Mouse (Mus musculus): Measurements from ENCODE around the gene Fgfr2. TPM values are rescaled to one million over a fixed set of nuclear protein-coding genes. Genes with fewer than 3 reads are reported as not detected.
A peak's percentile ranks its signal among the peaks of the same experiment; 100 is the strongest.

Fgfr2 gene
- polyA plus RNA-seq, 1 experiment = 14.8 TPM

DNA sequence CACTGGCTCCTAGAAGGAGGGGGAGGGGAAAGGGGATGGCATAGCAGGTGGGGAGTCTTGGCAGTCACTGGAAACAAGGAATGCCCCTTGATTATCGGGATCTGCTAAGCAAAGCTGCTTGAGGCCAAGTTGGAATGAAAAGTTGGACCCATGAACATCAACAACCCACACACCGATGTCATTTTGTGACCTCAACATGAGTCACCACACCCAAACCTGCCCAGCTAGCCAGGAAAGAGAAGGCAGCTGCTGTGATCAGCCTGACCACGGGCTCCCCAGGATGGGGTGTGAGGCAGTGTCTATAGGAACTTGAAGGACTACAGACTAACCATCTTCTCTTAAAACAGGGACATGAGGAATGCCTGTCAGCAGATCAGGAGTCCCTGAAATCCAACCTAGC, 37.7 kb downstream of the Fgfr2 start:
- WGBS = 69% methylated on average over 3 of the region's 3 CpGs
- Histone ChIP-seq H3K4me1 (ENCODE audit: control insufficient read depth, insufficient read depth, low read length) (peaks cover 27% of the 10 kb centered on the region), H3K4me3 (ENCODE audit: insufficient read depth, low read depth, low read length) (no peak overlapping the region), H3K36me3 (ENCODE audit: control insufficient read depth, insufficient read depth, low read length) (no peaks in the 10 kb centered on the region), H3K27me3 (replicated peaks; ENCODE audit: control insufficient read depth, insufficient read depth, low read length) (no peaks in the 10 kb centered on the region), H3K27ac (ENCODE audit: insufficient read depth, low read depth, low read length) (no peak overlapping the region)
- TF ChIP-seq POLR2A (IDR thresholded peaks at IDR 0.05; ENCODE audit: low read depth, low read length) = no peak
- no peak for TF ChIP-seq CTCF (conservative IDR thresholded peaks at IDR 0.05; ENCODE audit: insufficient read depth, insufficient read length, low read depth, low read length)
- no peak for DNase-seq

DNA sequence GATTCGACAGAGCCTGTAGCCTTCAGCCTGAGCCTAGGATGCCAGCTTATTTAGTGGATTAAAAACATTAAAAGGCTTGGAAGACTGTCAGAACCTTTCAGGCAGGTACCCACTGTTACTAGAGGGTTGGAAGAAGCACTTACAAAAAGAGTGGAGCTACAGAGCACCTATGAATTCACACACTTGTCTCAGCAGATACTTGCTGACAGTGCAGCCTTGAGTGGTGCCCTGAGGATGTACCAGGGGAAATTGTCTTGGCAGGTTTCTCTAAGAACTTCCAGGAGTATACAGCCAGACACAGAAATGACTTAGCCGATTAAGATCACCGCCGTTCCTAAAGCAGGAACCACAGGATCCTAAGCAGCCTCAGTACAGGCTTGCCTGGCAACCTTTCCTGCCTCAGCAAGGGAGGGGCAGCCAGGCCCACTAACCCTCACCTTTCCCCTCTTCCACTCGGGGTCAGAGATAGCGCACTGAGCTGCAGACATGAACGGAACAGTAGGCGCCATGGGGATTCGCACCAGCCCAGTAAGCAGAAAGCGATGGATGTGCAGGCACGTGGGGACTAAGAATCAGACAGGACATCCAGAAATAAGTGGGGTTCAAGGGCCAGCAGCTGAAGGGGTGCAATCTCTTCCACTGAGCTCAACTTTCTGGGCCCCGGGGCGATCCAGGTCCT, 39.1 kb downstream of the Fgfr2 start:
- TF ChIP-seq POLR2A (IDR thresholded peaks at IDR 0.05; ENCODE audit: low read depth, low read length) (no peak), CTCF (conservative IDR thresholded peaks at IDR 0.05; ENCODE audit: insufficient read depth, insufficient read length, low read depth, low read length) (no peak)
- DNase-seq = no peak
- peaks cover 19% of the 10 kb centered on the region for H3K4me1 ChIP-seq (ENCODE audit: control insufficient read depth, insufficient read depth, low read length)
- 56% methylated on average over 13 of the region's 13 CpGs for WGBS
- H3K27me3 ChIP-seq (replicated peaks; ENCODE audit: control insufficient read depth, insufficient read depth, low read length) = no peaks in the 10 kb centered on the region
- no peak overlapping the region for H3K27ac ChIP-seq (ENCODE audit: insufficient read depth, low read depth, low read length)
- H3K4me3 ChIP-seq (ENCODE audit: insufficient read depth, low read depth, low read length) = no peak overlapping the region
- H3K36me3 ChIP-seq (ENCODE audit: control insufficient read depth, insufficient read depth, low read length) = no peaks in the 10 kb centered on the region

GRCm38 (mm10) chr7:133078929-133079328, 44.2 kb downstream of the Fgfr2 start:
- DNase-seq = no peak
- Histone ChIP-seq H3K27ac (ENCODE audit: insufficient read depth, low read depth, low read length) (no peak overlapping the region), H3K4me1 (ENCODE audit: control insufficient read depth, insufficient read depth, low read length) (peaks cover 23% of the 10 kb centered on the region), H3K36me3 (ENCODE audit: control insufficient read depth, insufficient read depth, low read length) (no peaks in the 10 kb centered on the region), H3K27me3 (replicated peaks; ENCODE audit: control insufficient read depth, insufficient read depth, low read length) (no peaks in the 10 kb centered on the region), H3K4me3 (ENCODE audit: insufficient read depth, low read depth, low read length) (no peak overlapping the region)
- 21% methylated on average over 1 of the region's 1 CpGs for WGBS
- TF ChIP-seq CTCF (conservative IDR thresholded peaks at IDR 0.05; ENCODE audit: insufficient read depth, insufficient read length, low read depth, low read length) (no peak), POLR2A (IDR thresholded peaks at IDR 0.05; ENCODE audit: low read depth, low read length) (no peak)

DNA sequence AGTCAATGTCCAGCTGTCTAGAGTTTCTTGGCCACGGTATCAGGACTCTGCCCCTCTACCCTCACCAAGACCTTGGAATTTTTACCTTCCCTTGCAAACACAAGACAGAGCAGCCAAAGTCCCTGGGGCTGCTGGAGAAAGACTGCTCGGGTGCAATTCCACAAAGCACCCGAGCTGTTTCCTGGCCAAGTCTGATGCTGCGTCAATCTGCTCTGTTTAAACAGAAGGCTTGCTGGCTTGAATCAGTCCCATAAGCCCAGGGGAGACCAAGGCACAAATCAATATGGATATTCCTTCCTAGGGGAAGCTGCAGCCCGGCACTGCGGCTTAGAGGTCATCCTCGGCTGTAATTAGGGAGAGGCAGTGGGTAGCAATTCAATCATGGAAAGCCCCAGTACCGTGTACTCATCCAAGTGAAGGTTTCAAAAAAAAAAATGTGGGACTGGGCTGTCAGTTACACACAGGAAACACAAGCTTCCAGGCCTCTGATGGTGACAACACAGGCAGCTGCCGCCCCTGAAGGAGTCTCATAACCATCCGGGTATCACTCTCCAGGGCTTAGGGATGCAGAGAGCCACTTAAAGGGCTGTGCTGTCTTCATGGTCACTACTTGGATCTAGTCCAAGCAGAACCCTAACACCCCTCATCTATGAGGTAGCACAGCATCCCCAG, 48.6 kb downstream of the Fgfr2 start:
- WGBS = 30% methylated on average over 10 of the region's 10 CpGs
- Histone ChIP-seq H3K27me3 (replicated peaks; ENCODE audit: control insufficient read depth, insufficient read depth, low read length) (no peaks in the 10 kb centered on the region), H3K36me3 (ENCODE audit: control insufficient read depth, insufficient read depth, low read length) (no peaks in the 10 kb centered on the region), H3K27ac (ENCODE audit: insufficient read depth, low read depth, low read length) (no peak overlapping the region), H3K4me3 (ENCODE audit: insufficient read depth, low read depth, low read length) (no peak overlapping the region), H3K4me1 (ENCODE audit: control insufficient read depth, insufficient read depth, low read length) (peaks cover 55% of the 10 kb centered on the region)
- DNase-seq = peak; percentile 78
- TF ChIP-seq POLR2A (IDR thresholded peaks at IDR 0.05; ENCODE audit: low read depth, low read length) = no peak

GRCm38 (mm10) chr7:133073147-133073651, 50.0 kb downstream of the Fgfr2 start:
- no peak overlapping the region for H3K4me3 ChIP-seq (ENCODE audit: insufficient read depth, low read depth, low read length)
- H3K27ac ChIP-seq (ENCODE audit: insufficient read depth, low read depth, low read length) = no peak overlapping the region
- TF ChIP-seq POLR2A (IDR thresholded peaks at IDR 0.05; ENCODE audit: low read depth, low read length) (no peak), CTCF (conservative IDR thresholded peaks at IDR 0.05; ENCODE audit: insufficient read depth, insufficient read length, low read depth, low read length) (no peak)
- WGBS = 43% methylated on average over 9 of the region's 9 CpGs
- H3K36me3 ChIP-seq (ENCODE audit: control insufficient read depth, insufficient read depth, low read length) = no peaks in the 10 kb centered on the region
- no peak for DNase-seq
- peaks cover 50% of the 10 kb centered on the region for H3K4me1 ChIP-seq (ENCODE audit: control insufficient read depth, insufficient read depth, low read length)
- no peaks in the 10 kb centered on the region for H3K27me3 ChIP-seq (replicated peaks; ENCODE audit: control insufficient read depth, insufficient read depth, low read length)

DNA sequence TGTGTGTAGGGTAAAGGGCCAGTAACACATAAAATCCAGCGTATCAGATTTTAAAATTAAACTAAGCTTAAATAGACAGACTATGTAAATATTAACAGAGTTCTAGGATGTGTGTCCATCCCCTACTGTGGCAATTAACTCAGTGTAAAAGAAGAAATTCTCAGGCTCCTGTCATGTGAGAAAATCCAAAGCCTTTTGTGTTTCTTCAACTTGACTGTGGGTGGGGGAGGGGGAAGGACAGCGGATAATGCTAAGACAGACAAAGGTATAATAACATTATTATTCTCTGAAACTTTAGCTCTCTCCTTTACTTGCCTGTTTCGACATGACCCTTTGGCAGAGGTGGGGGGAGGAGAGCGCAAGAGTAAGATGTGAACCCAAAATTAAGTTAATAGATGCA, 50.6 kb downstream of the Fgfr2 start:
- Histone ChIP-seq H3K27ac (ENCODE audit: insufficient read depth, low read depth, low read length) (no peak overlapping the region), H3K4me1 (ENCODE audit: control insufficient read depth, insufficient read depth, low read length) (peaks cover 56% of the 10 kb centered on the region), H3K27me3 (replicated peaks; ENCODE audit: control insufficient read depth, insufficient read depth, low read length) (no peaks in the 10 kb centered on the region), H3K36me3 (ENCODE audit: control insufficient read depth, insufficient read depth, low read length) (no peaks in the 10 kb centered on the region), H3K4me3 (ENCODE audit: insufficient read depth, low read depth, low read length) (no peak overlapping the region)
- DNase-seq = peak; percentile 63
- WGBS = 56% methylated on average over 4 of the region's 4 CpGs
- TF ChIP-seq POLR2A (IDR thresholded peaks at IDR 0.05; ENCODE audit: low read depth, low read length) (no peak), CTCF (conservative IDR thresholded peaks at IDR 0.05; ENCODE audit: insufficient read depth, insufficient read length, low read depth, low read length) (no peak)

- WGBS = 74% methylated on average over 7 of the region's 7 CpGs
These were observed 55.8 kb downstream of the Fgfr2 start for GRCm38 (mm10) chr7:133067321-133067841.

More at GRCm38 (mm10) chr7:133067321-133067841, 55.8 kb downstream of the Fgfr2 start:
- Histone ChIP-seq H3K4me1 (ENCODE audit: control insufficient read depth, insufficient read depth, low read length) (peaks cover 38% of the 10 kb centered on the region), H3K36me3 (ENCODE audit: control insufficient read depth, insufficient read depth, low read length) (no peaks in the 10 kb centered on the region), H3K4me3 (ENCODE audit: insufficient read depth, low read depth, low read length) (no peak overlapping the region), H3K27me3 (replicated peaks; ENCODE audit: control insufficient read depth, insufficient read depth, low read length) (no peaks in the 10 kb centered on the region), H3K27ac (ENCODE audit: insufficient read depth, low read depth, low read length) (no peak overlapping the region)
- no peak for DNase-seq
- TF ChIP-seq CTCF (conservative IDR thresholded peaks at IDR 0.05; ENCODE audit: insufficient read depth, insufficient read length, low read depth, low read length) = no peak
- no peak for TF ChIP-seq POLR2A (IDR thresholded peaks at IDR 0.05; ENCODE audit: low read depth, low read length)

All from kidney, adult 2 months (tissue).